Mouse (Mus musculus) myocyte (in vitro differentiated cells): ENCODE data around the gene Scp2. TPM values are rescaled to one million over a fixed set of nuclear protein-coding genes. Genes with fewer than 3 reads are reported as not detected.

Source experiments
- H3K27me3 ChIP-seq: one replicate; pipeline ENCODE4 v1.6.1; 2011; ENCODE audit not compliant: control insufficient read depth, insufficient read depth, insufficient read length
- H3K36me3 ChIP-seq: one replicate; pipeline ENCODE4 v1.6.1; 2011; ENCODE audit not compliant: control insufficient read depth, insufficient read depth
- H3K4me2 ChIP-seq: one replicate; pipeline ENCODE4 v1.6.1; 2011; ENCODE audit warnings: low read depth, control low read depth
- H3K4me3 ChIP-seq: one replicate; pipeline ENCODE4 v1.5.1; 2011; ENCODE audit warnings: mild to moderate bottlenecking, control low read depth, moderate library complexity
- H3K79me2 ChIP-seq: one replicate; pipeline ENCODE4 v1.6.1; 2011; ENCODE audit not compliant: control insufficient read depth, insufficient read depth
- H3ac ChIP-seq: one replicate; pipeline ENCODE4 v1.6.1; 2011; ENCODE audit not compliant: control insufficient read depth, insufficient read length
- CEBPB ChIP-seq: IDR thresholded peaks from 2 replicates; pipeline ENCODE4 v1.6.1; 2011; ENCODE audit warnings: mild to moderate bottlenecking, moderate library complexity; ENCODE audit not compliant: poor library complexity, insufficient read depth, severe bottlenecking
- E2F4 ChIP-seq: IDR thresholded peaks from one replicate; pipeline ENCODE4 v1.6.1; 2011; ENCODE audit warnings: mild to moderate bottlenecking, control low read depth, moderate library complexity; ENCODE audit not compliant: insufficient read depth
- MAX ChIP-seq: IDR thresholded peaks from one replicate; pipeline ENCODE4 v1.6.1; 2011; ENCODE audit warnings: low read depth, mild to moderate bottlenecking, control low read depth
- MYOD1 ChIP-seq, 3 experiments: IDR thresholded peaks; one replicate each; pipeline ENCODE4 v1.6.1; 2011; ENCODE audit warnings: control low read depth in 2 of 3, low read depth in 2 of 3, mild to moderate bottlenecking in 2 of 3, moderate library complexity in 1 of 3; ENCODE audit not compliant: insufficient read length in 2 of 3, control insufficient read depth in 1 of 3
- MYOG ChIP-seq, 3 experiments: IDR thresholded peaks; one replicate each; pipeline ENCODE4 v1.6.1; 2011; ENCODE audit warnings: control low read depth in 2 of 3, low read depth in 2 of 3, mild to moderate bottlenecking in 2 of 3; ENCODE audit not compliant: insufficient read length in 2 of 3, control insufficient read depth in 1 of 3, insufficient read depth in 1 of 3
- POLR2A ChIP-seq: IDR thresholded peaks from one replicate; pipeline ENCODE4 v1.6.1; 2011; ENCODE audit warnings: low read depth, mild to moderate bottlenecking, control low read depth, moderate library complexity; ENCODE audit not compliant: insufficient read length
- POLR2AphosphoS2 ChIP-seq: IDR thresholded peaks from one replicate; pipeline ENCODE4 v1.6.1; 2011; ENCODE audit warnings: low read depth, control low read depth; ENCODE audit not compliant: insufficient read length
- REST ChIP-seq: IDR thresholded peaks from one replicate; pipeline ENCODE4 v1.6.1; 2011; ENCODE audit warnings: mild to moderate bottlenecking, control low read depth, moderate library complexity; ENCODE audit not compliant: insufficient read depth, insufficient read length
- SRF ChIP-seq: IDR thresholded peaks from one replicate; pipeline ENCODE4 v1.6.1; 2011; ENCODE audit warnings: low read depth; ENCODE audit not compliant: control insufficient read depth, insufficient read length
- TCF12 ChIP-seq: IDR thresholded peaks from one replicate; pipeline ENCODE4 v1.6.1; 2011; ENCODE audit warnings: mild to moderate bottlenecking, control low read depth; ENCODE audit not compliant: poor library complexity, insufficient read depth, severe bottlenecking
- TCF3 ChIP-seq: IDR thresholded peaks from one replicate; pipeline ENCODE4 v1.6.1; 2011; ENCODE audit warnings: low read depth, control low read depth; ENCODE audit not compliant: insufficient read length
- USF1 ChIP-seq: IDR thresholded peaks from one replicate; pipeline ENCODE4 v1.6.1; 2011; ENCODE audit warnings: low read depth, mild to moderate bottlenecking, control low read depth, moderate library complexity
- polyA plus RNA-seq: library from polyadenylated mRNA; unstranded; fragments of >200 nt; fragmentation: generic; extraction: Trizol; gene quantifications from one replicate; pipeline ENCODE4 v1.2.1, GENCODE M21; 2012; ENCODE audit warnings: missing spikeins

Scp2 gene
- polyA plus RNA-seq, 1 experiment, result 79.8 TPM

DNA sequence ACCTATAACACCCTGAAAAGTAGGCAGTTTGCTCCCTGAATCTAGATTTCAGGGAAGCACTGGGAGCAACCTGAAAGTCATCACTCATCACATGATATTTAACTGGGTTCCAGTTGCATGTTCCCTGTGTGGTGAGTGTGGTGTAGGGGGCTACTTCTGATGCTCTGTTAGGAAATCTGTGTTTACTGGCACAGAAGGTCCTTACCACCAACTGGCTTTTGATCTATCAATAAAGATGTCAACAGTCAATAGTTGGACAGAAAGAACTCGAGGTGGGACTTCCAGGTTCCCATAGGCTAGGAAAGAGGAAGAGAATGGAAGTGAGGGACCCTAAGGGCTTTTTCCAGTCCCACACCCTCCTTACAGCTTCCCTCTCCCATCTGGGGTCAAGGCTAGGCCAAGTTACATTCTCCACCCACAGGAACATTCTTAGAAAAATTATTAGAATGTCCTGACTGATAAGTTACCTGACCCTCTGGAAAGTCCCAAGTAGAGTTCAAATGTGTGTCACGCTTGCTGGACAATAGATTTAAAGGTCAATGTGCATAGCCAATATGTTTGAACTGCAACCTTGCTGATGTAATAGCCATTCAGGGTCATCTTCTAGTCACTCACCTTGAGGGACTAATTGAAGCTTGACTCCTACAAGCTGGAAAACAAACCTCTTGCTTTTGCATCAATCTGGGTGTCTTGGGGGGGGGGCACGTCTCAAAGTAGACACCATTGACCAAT is 67.4 kb downstream of the Scp2 start:
- Histone ChIP-seq H3ac (no peak overlapping the region), H3K79me2 (no peaks in the 10 kb centered on the region), H3K27me3 (no peaks in the 10 kb centered on the region), H3K4me2 (no peak overlapping the region), H3K36me3 (peaks cover 6% of the 10 kb centered on the region), H3K4me3 (no peak overlapping the region)
- TF ChIP-seq MAX, result no peak
- TF ChIP-seq REST, result no peak
- no peak for TF ChIP-seq MYOD1 (IDR thresholded peaks at IDR 0.05; ENCODE audit: control insufficient read depth in 1 of 3, insufficient read length in 2 of 3, low read depth in 2 of 3)
- no peak for TF ChIP-seq CEBPB
- no peak for TF ChIP-seq TCF3
- no peak for TF ChIP-seq TCF12
- TF ChIP-seq MYOG (IDR thresholded peaks at IDR 0.05; ENCODE audit: control insufficient read depth in 1 of 3, insufficient read depth in 1 of 3, insufficient read length in 2 of 3, low read depth in 2 of 3), result no peak
- TF ChIP-seq E2F4, result no peak
- TF ChIP-seq POLR2A, result no peak
- TF ChIP-seq POLR2AphosphoS2, result no peak
- TF ChIP-seq SRF, result no peak
- no peak for TF ChIP-seq USF1

- H3ac ChIP-seq, result no peak overlapping the region
- peaks cover 6% of the 10 kb centered on the region for H3K36me3 ChIP-seq
- no peak for TF ChIP-seq SRF
- TF ChIP-seq POLR2AphosphoS2, result no peak
- no peak for TF ChIP-seq TCF12
- TF ChIP-seq MYOG (IDR thresholded peaks at IDR 0.05; ENCODE audit: control insufficient read depth in 1 of 3, insufficient read depth in 1 of 3, insufficient read length in 2 of 3, low read depth in 2 of 3), result no peak
- no peak for TF ChIP-seq MYOD1 (IDR thresholded peaks at IDR 0.05; ENCODE audit: control insufficient read depth in 1 of 3, insufficient read length in 2 of 3, low read depth in 2 of 3)
- no peak for TF ChIP-seq MAX
- no peak for TF ChIP-seq REST
- TF ChIP-seq USF1, result no peak
- no peak for TF ChIP-seq E2F4
- TF ChIP-seq TCF3, result no peak
- no peak for TF ChIP-seq POLR2A
- TF ChIP-seq CEBPB, result no peak
- H3K4me3 ChIP-seq, result no peak overlapping the region
- H3K27me3 ChIP-seq, result no peaks in the 10 kb centered on the region
- H3K79me2 ChIP-seq, result peaks cover 13% of the 10 kb centered on the region
- no peak overlapping the region for H3K4me2 ChIP-seq
Observed at GRCm38 (mm10) chr4:108074204-108074823, 70.5 kb downstream of the Scp2 start.

DNA sequence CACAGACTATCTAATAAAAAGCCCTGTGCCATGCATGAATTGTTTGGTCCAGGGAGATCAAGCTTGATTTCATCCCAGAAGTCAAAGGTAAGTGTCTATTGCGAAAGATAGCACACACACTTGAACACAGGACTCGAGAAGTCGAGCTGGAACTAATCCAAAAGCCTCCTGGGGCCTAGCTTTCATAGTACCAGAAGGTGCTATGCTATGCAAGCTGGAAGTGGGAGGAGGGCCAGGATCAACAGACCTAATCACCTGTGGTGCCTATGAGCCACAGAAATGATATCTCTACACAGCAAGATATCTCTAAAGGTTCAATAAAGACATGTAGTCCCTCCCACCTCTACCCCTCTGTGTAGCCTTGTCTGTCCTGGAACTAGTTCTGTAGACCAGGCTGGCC is 72.7 kb downstream of the Scp2 start:
- Histone ChIP-seq H3K4me2 (no peak overlapping the region), H3K79me2 (peaks cover 13% of the 10 kb centered on the region), H3K27me3 (no peaks in the 10 kb centered on the region), H3ac (no peak overlapping the region), H3K4me3 (no peak overlapping the region), H3K36me3 (no peaks in the 10 kb centered on the region)
- no peak for TF ChIP-seq POLR2A
- TF ChIP-seq TCF12, result no peak
- TF ChIP-seq REST, result no peak
- no peak for TF ChIP-seq SRF
- no peak for TF ChIP-seq MYOD1 (IDR thresholded peaks at IDR 0.05; ENCODE audit: control insufficient read depth in 1 of 3, insufficient read length in 2 of 3, low read depth in 2 of 3)
- no peak for TF ChIP-seq POLR2AphosphoS2
- no peak for TF ChIP-seq USF1
- no peak for TF ChIP-seq E2F4
- TF ChIP-seq TCF3, result no peak
- TF ChIP-seq MYOG (IDR thresholded peaks at IDR 0.05; ENCODE audit: control insufficient read depth in 1 of 3, insufficient read depth in 1 of 3, insufficient read length in 2 of 3, low read depth in 2 of 3), result no peak

DNA sequence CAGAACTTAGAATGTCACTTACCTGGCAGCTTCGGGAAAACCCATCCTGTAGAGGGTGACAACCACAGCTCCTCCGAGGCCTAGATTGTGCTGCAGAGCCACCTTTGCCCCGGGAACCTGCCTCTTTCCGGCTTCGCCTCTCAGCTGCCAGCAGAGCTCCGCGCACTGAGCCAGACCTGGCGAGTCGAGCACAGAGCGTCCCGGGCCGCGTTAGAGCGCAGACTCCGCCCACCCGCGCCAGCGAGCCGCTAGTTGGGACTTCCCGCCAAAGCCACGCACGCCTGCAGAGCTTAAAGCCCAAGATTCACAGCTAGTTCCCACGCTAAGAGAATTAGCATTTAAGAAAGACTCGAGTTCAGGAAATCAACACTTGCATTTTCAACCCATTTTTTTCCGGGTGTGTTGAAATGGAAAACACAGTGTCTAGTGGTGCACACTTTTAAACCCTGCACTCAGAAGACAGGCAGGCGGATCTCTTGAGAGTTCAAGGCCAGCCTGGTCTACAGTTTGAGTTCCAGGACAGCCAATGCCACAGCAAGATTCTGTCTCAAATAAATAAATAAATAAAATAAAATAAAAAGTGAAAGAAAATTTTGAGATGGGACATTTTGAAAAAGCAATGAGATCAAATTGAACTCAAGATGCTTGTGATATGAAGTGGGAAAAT is 73.4 kb downstream of the Scp2 start:
- no peaks in the 10 kb centered on the region for H3K27me3 ChIP-seq
- no peaks in the 10 kb centered on the region for H3K36me3 ChIP-seq
- H3K79me2 ChIP-seq, result peaks cover 13% of the 10 kb centered on the region
- TF ChIP-seq CEBPB (no peak), MYOD1 (IDR thresholded peaks at IDR 0.05; ENCODE audit: control insufficient read depth in 1 of 3, insufficient read length in 2 of 3, low read depth in 2 of 3) (peak in 1 of 3 experiments; percentile 61), POLR2AphosphoS2 (no peak), TCF3 (no peak), SRF (peak; percentile 80), POLR2A (peak; percentile 44), TCF12 (no peak), REST (no peak), MAX (no peak), MYOG (IDR thresholded peaks at IDR 0.05; ENCODE audit: control insufficient read depth in 1 of 3, insufficient read depth in 1 of 3, insufficient read length in 2 of 3, low read depth in 2 of 3) (peak in 2 of 3 experiments; percentile 17 to 74), USF1 (no peak), E2F4 (peak; percentile 78)
- H3K4me2 ChIP-seq, result peak overlapping the region; percentile 96
- H3ac ChIP-seq, result no peak overlapping the region
- H3K4me3 ChIP-seq, result peak overlapping the region; percentile 60
